Comparison of ENCODE assay signal across 12 mouse cellular contexts in the genomic region with DNA sequence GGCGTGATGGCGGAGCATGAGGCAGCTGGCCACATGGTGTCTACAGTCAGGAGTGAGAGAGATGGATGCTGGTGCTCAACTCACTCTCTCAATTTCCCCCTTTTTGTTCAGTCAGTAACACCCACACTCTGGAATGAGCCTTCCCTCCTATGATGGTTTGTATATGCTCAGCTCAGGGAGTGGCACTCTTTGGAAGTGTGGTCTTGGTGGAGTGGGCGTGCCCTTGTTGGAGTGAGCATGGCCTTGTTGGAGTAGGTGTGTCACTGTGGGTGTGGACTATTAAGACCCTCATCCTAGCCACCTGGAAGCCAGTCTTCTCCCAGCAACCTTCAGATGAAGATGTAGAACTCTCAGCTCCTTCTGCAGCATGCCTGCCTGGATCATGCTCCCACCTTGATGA.
"Had no signal": no experiment of that assay in that cellular context is flagged by ENCODE, and none has a peak within 500 bp of the region (broad histone marks: within the 10 kb centered on the region; RNA-seq: fewer than 3 reads in every experiment).

No protein-coding gene starts in this region.

- DNase-seq: left cerebral cortex, postnatal 4 days; liver; liver, embryonic 13.5 days; liver, postnatal 0 days; lung, adult 18-20 months; lung, adult 2 months; lung, embryonic 14.5 days; lung, postnatal 10 days; lung, postnatal 14 days; lung, postnatal 36 days; lung, postnatal 4 days; midbrain, embryonic 14.5 days had no signal
